Mouse (Mus musculus): Measurements from ENCODE around the gene Pcdh9. TPM values are rescaled to one million over a fixed set of nuclear protein-coding genes. Genes with fewer than 3 reads are reported as not detected.

Pcdh9 gene
- total RNA-seq, 2 experiments from 2014 or later = 2.5 TPM

GRCm38 (mm10) chr14:93817591-93817990, 72.9 kb downstream of the Pcdh9 start:
- intact Hi-C loops (cut with DNase I) = no loop called here
- peak in 1 of 2 experiments; percentile 1 for DNase-seq

- intact Hi-C loops (cut with DNase I) = no loop called here
- DNase-seq = no peak
These were observed 95.9 kb downstream of the Pcdh9 start for GRCm38 (mm10) chr14:93794530-93794929.

GRCm38 (mm10) chr14:93786234-93786633, 104.2 kb downstream of the Pcdh9 start:
- intact Hi-C loops (cut with DNase I) = no loop called here

GRCm38 (mm10) chr14:93785031-93785430, 105.4 kb downstream of the Pcdh9 start:
- no peak for DNase-seq
- intact Hi-C loops (cut with DNase I) = no loop called here

More at GRCm38 (mm10) chr14:93786234-93786633, 104.2 kb downstream of the Pcdh9 start:
- DNase-seq = no peak

- intact Hi-C loops (cut with DNase I) = no loop called here
- no peak for DNase-seq
These were observed 127.6 kb downstream of the Pcdh9 start for GRCm38 (mm10) chr14:93762855-93763254.

GRCm38 (mm10) chr14:93734077-93734673, 156.3 kb downstream of the Pcdh9 start:
- intact Hi-C loops (cut with DNase I) = no loop called here

GRCm38 (mm10) chr14:93725798-93726197, 164.7 kb downstream of the Pcdh9 start:
- intact Hi-C loops (cut with DNase I) = no loop called here
- DNase-seq = no peak

More at GRCm38 (mm10) chr14:93734077-93734673, 156.3 kb downstream of the Pcdh9 start:
- peak; percentile 21 to 49 for DNase-seq

GRCm38 (mm10) chr14:93719208-93719607, 171.3 kb downstream of the Pcdh9 start:
- intact Hi-C loops (cut with DNase I) = no loop called here
- DNase-seq = no peak

- DNase-seq = no peak
- intact Hi-C loops (cut with DNase I) = no loop called here
These were observed 177.1 kb downstream of the Pcdh9 start for GRCm38 (mm10) chr14:93713250-93713935.

- intact Hi-C loops (cut with DNase I) = no loop called here
- DNase-seq = no peak
These were observed 181.8 kb downstream of the Pcdh9 start for GRCm38 (mm10) chr14:93708651-93709050.

- intact Hi-C loops (cut with DNase I) = no loop called here
- DNase-seq = no peak
These were observed 188.9 kb downstream of the Pcdh9 start for GRCm38 (mm10) chr14:93701385-93702101.

- intact Hi-C loops (cut with DNase I) = no loop called here
- DNase-seq = no peak
These were observed 189.6 kb downstream of the Pcdh9 start for GRCm38 (mm10) chr14:93700916-93701315.

GRCm38 (mm10) chr14:93684641-93685040, 205.8 kb downstream of the Pcdh9 start:
- DNase-seq = no peak
- intact Hi-C loops (cut with DNase I) = no loop called here

GRCm38 (mm10) chr14:93675273-93676068, 215.0 kb downstream of the Pcdh9 start:
- intact Hi-C loops (cut with DNase I) = no loop called here
- no peak for DNase-seq

- intact Hi-C loops (cut with DNase I) = no loop called here
- DNase-seq = no peak
These were observed 236.3 kb downstream of the Pcdh9 start for GRCm38 (mm10) chr14:93653986-93654757.

GRCm38 (mm10) chr14:93627241-93627640, 263.2 kb downstream of the Pcdh9 start:
- no peak for DNase-seq
- intact Hi-C loops (cut with DNase I) = no loop called here

GRCm38 (mm10) chr14:93624144-93624543, 266.3 kb downstream of the Pcdh9 start:
- DNase-seq = no peak
- intact Hi-C loops (cut with DNase I) = no loop called here

- intact Hi-C loops (cut with DNase I) = no loop called here
- no peak for DNase-seq
These were observed 269.3 kb downstream of the Pcdh9 start for GRCm38 (mm10) chr14:93621211-93621610.

GRCm38 (mm10) chr14:93607546-93607945, 282.9 kb downstream of the Pcdh9 start:
- DNase-seq = no peak
- intact Hi-C loops (cut with DNase I) = no loop called here

GRCm38 (mm10) chr14:93599997-93600396, 290.5 kb downstream of the Pcdh9 start:
- no peak for DNase-seq
- intact Hi-C loops (cut with DNase I) = no loop called here

Measured in heart, postnatal 14 days (tissue).